Mouse (Mus musculus) embryonic fibroblast, embryonic 13.5 days (primary cell): Measurements from ENCODE around the gene Gm6460. TPM values are rescaled to one million over a fixed set of nuclear protein-coding genes. Genes with fewer than 3 reads are reported as not detected.
"Not testable (repeated sequence)": the region's sequence is repeated elsewhere in the genome, so short reads cannot be mapped to it uniquely, and the experiment has no call there.

Source experiments
- H3K27ac ChIP-seq: 2 replicates; pipeline ENCODE4 v1.5.1; 2012; ENCODE audit warnings: low read length, control low read depth, inconsistent platforms; ENCODE audit not compliant: insufficient read depth
- H3K4me1 ChIP-seq: 2 replicates; pipeline ENCODE4 v1.6.1; 2011; ENCODE audit warnings: low read length; ENCODE audit not compliant: control insufficient read depth, insufficient read depth
- H3K4me3 ChIP-seq: 2 replicates; pipeline ENCODE4 v1.5.1; 2011; ENCODE audit warnings: mild to moderate bottlenecking, control low read depth, low read length; ENCODE audit not compliant: insufficient read depth
- polyA plus RNA-seq: library from polyadenylated mRNA; stranded (reverse); fragments of >200 nt; gene quantifications from 2 replicates; pipeline ENCODE4 v1.2.4, GENCODE M21; 2011; ENCODE audit warnings: low read depth; ENCODE audit not compliant: missing spikeins, insufficient read length

The Gm6460 gene
- polyA plus RNA-seq: not detected in 2 replicates

DNA sequence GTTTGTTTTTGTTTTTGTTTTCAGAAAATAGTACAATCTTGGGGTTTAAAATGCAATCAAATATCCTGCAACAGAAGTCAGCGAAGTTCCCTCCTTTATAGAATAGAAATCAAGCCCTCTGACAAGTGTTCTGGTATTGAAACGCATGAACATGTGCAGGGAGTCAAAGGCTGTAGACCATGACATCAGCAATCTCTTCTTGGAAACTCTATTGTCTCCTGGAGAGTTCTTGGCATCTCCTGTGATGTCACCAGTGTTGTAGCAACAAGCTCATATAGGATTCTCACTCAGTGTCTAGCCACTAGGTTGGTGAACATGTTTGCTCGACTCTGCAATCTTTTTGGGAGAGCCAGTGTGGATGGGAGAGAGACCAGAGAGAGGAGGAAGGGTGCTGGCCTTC lies at the start of gene Gm6460:
Gene Gm6460, plus strand, starts transcription at position 301 of the 400 bp plus-strand sequence.
- not testable (repeated sequence) for H3K27ac ChIP-seq, H3K4me3 ChIP-seq, H3K4me1 ChIP-seq

Other genes starting within 250 kb of the Gm6460 start
- not detected in 2 replicates for gene Gm8897, start 178.5 kb upstream of the Gm6460 start, polyA plus RNA-seq
- not detected in 2 replicates for gene Gm8906, start 92.2 kb upstream of the Gm6460 start, polyA plus RNA-seq
- not detected in 2 replicates for gene Gm8922, start 87.0 kb downstream of the Gm6460 start, polyA plus RNA-seq
- not detected in 2 replicates for gene Gm8926, start 175.6 kb downstream of the Gm6460 start, polyA plus RNA-seq